Mouse (Mus musculus) left cerebral cortex, postnatal 14 days (tissue): ENCODE results near the gene Gm20737. TPM values are rescaled to one million over a fixed set of nuclear protein-coding genes. Genes with fewer than 3 reads are reported as not detected.
"Not testable (repeated sequence)": the region's sequence is repeated elsewhere in the genome, so short reads cannot be mapped to it uniquely, and the experiment has no call there.

Experiments used
- DNase-seq, 2 experiments: peaks; one replicate each; pipeline ENCODE4 v3.0.0; 2021 to 2022; ENCODE audit warnings: low spot score in 2 of 2, mixed read lengths in 1 of 2
- intact Hi-C: fragments of 180-260 bp; cut with DNase I; formaldehyde crosslinking; loops from one replicate; pipeline ENCODE4 v1.15.1; 2025
- long read RNA-seq, 2 experiments: library from polyadenylated mRNA; stranded (forward); transcript quantifications; one replicate each; pipeline ENCODE4 v2.0.0; 2021
- total RNA-seq, 2 experiments: library from RNA; stranded (reverse); gene quantifications; 2 replicates each; pipeline ENCODE4 v1.2.3; 2021

The Gm20737 gene
- not detected for total RNA-seq
- long read RNA-seq, experiment 1: 0 reads
- long read RNA-seq, experiment 2: 0 reads

- intact Hi-C loops, DNase-seq: not testable (repeated sequence)
These were observed at the start of gene Gm20737 for GRCm38 (mm10) chrY:10535942-10536341. Gm20737 (minus strand) TSS chrY:10536042.

GRCm38 (mm10) chrY:10553153-10553552, 17.3 kb upstream of the Gm20737 start, which contains the start of gene Gm21775:
Gm21775 (plus strand) TSS chrY:10553453.
- DNase-seq, intact Hi-C loops: not testable (repeated sequence)

Other genes starting within 250 kb of the Gm20737 start
- gene Gm20834, start 211.5 kb downstream of the Gm20737 start, total RNA-seq: not detected
- gene Gm28510, start 123.3 kb downstream of the Gm20737 start, total RNA-seq: not detected
- gene Gm21775, start 17.4 kb upstream of the Gm20737 start, total RNA-seq: not detected
- not detected for gene Gm21900, start 80.3 kb upstream of the Gm20737 start, total RNA-seq
- not detected for gene Gm20777, start 216.4 kb upstream of the Gm20737 start, total RNA-seq